Mouse (Mus musculus) hindbrain, embryonic 10.5 days (tissue): Measurements from ENCODE around the gene Gm2174. TPM values are rescaled to one million over a fixed set of nuclear protein-coding genes. Genes with fewer than 3 reads are reported as not detected.

Experiments
- DNase-seq: peaks from one replicate; pipeline ENCODE4 v3.0.0-alpha.2; 2017; ENCODE audit warnings: low spot score
- H3K27ac ChIP-seq: fragments of 300-500 bp; sonication (generic); 2 replicates; pipeline ENCODE4 v1.5.1; 2016; ENCODE audit warnings: mild to moderate bottlenecking, moderate library complexity
- H3K27me3 ChIP-seq: fragments of 300-500 bp; sonication (generic); 2 replicates; pipeline ENCODE4 v1.6.1; 2016; ENCODE audit warnings: mild to moderate bottlenecking; ENCODE audit not compliant: poor library complexity, insufficient read depth, severe bottlenecking
- H3K36me3 ChIP-seq: fragments of 300-500 bp; sonication (generic); 2 replicates; pipeline ENCODE4 v1.6.1; 2016; ENCODE audit warnings: mild to moderate bottlenecking, moderate library complexity
- H3K4me1 ChIP-seq: fragments of 300-500 bp; sonication (generic); replicated peaks from 2 replicates; pipeline ENCODE4 v1.6.1; 2016; ENCODE audit warnings: mild to moderate bottlenecking
- H3K4me3 ChIP-seq: fragments of 300-500 bp; sonication (generic); 2 replicates; pipeline ENCODE4 v1.5.1; 2016; ENCODE audit warnings: mild to moderate bottlenecking, moderate library complexity
- H3K9me3 ChIP-seq: fragments of 300-500 bp; sonication (generic); 2 replicates; pipeline ENCODE4 v1.6.1; 2016; ENCODE audit warnings: mild to moderate bottlenecking, moderate library complexity
- WGBS: fragments of 180-500 bp; shearing (Covaris S2); methylation state at CpG from one replicate; pipeline ENCODE4 v1.1.7; 2016; 5-methylcytosine and 5-hydroxymethylcytosine counted together
- polyA plus RNA-seq: library from polyadenylated mRNA; unstranded; fragments of >200 nt; fragmentation: Nextera tagmentation; extraction: Ambion mirVana; gene quantifications from 2 replicates; pipeline ENCODE4 v1.2.1, GENCODE M21; 2016

Gene Gm2174
- polyA plus RNA-seq, 1 experiment from 2014 or later: 1.3 TPM

GRCm38 (mm10) chrX:56462020-56462933 is 14.5 kb downstream of the Gm2174 start:
- Histone ChIP-seq H3K9me3 (no peaks in the 10 kb centered on the region), H3K27me3 (no peaks in the 10 kb centered on the region), H3K36me3 (0 out of 2 replicates have a peak, but pooled peaks cover 4% of the 10 kb centered on the region), H3K4me3 (no peak overlapping the region), H3K4me1 (no peaks in the 10 kb centered on the region), H3K27ac (no peak overlapping the region)
- DNase-seq: no peak
- WGBS: 86% methylated on average over 14 of the region's 14 CpGs

GRCm38 (mm10) chrX:56464906-56465305 is 17.1 kb downstream of the Gm2174 start:
- Histone ChIP-seq H3K27me3 (no peaks in the 10 kb centered on the region), H3K4me3 (no peak overlapping the region), H3K4me1 (no peaks in the 10 kb centered on the region), H3K36me3 (0 out of 2 replicates have a peak, but pooled peaks cover 4% of the 10 kb centered on the region), H3K27ac (no peak overlapping the region), H3K9me3 (no peaks in the 10 kb centered on the region)
- no peak for DNase-seq
- WGBS: 94% methylated on average over 1 of the region's 1 CpGs

GRCm38 (mm10) chrX:56467688-56468087 is 19.9 kb downstream of the Gm2174 start:
- 67% methylated on average over 4 of the region's 4 CpGs for WGBS
- Histone ChIP-seq H3K36me3 (peaks cover 3% of the 10 kb centered on the region; the same call in 1 of the 2 replicates), H3K27ac (no peak overlapping the region), H3K9me3 (no peaks in the 10 kb centered on the region), H3K27me3 (no peaks in the 10 kb centered on the region), H3K4me3 (no peak overlapping the region), H3K4me1 (no peaks in the 10 kb centered on the region)
- DNase-seq: no peak

DNA sequence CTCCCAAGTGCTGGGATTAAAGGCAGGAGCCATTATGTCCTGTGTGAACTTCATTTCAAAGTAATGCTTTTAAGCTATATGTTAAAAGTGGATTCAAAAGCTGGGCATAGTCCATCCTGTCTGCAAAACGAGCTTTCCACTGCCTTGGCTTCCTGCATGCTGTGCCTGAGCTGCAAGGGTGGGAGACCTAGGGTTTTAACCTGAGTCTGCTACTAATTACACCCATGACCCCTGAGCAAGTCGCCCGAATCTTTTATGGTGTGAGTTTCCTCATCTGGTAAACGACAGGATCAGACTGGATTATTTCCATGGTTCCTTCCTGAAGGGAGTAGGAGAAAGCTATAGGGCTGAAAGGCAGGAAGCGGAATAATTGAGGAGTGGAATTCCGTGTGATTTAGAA is 20.7 kb downstream of the Gm2174 start:
- 68% methylated on average over 6 of the region's 6 CpGs for WGBS
- H3K27ac ChIP-seq: no peak overlapping the region
- peaks cover 3% of the 10 kb centered on the region; the same call in 1 of the 2 replicates for H3K36me3 ChIP-seq
- no peaks in the 10 kb centered on the region for H3K27me3 ChIP-seq
- H3K9me3 ChIP-seq: no peaks in the 10 kb centered on the region
- H3K4me1 ChIP-seq: no peaks in the 10 kb centered on the region
- no peak for DNase-seq
- H3K4me3 ChIP-seq: no peak overlapping the region

- Histone ChIP-seq H3K9me3 (no peaks in the 10 kb centered on the region), H3K4me1 (no peaks in the 10 kb centered on the region), H3K27ac (no peak overlapping the region), H3K36me3 (peaks cover 3% of the 10 kb centered on the region; the same call in 1 of the 2 replicates), H3K4me3 (no peak overlapping the region), H3K27me3 (no peaks in the 10 kb centered on the region)
- no peak for DNase-seq
- 66% methylated on average over 8 of the region's 8 CpGs for WGBS
Measured at GRCm38 (mm10) chrX:56474035-56474434, 26.3 kb downstream of the Gm2174 start.

DNA sequence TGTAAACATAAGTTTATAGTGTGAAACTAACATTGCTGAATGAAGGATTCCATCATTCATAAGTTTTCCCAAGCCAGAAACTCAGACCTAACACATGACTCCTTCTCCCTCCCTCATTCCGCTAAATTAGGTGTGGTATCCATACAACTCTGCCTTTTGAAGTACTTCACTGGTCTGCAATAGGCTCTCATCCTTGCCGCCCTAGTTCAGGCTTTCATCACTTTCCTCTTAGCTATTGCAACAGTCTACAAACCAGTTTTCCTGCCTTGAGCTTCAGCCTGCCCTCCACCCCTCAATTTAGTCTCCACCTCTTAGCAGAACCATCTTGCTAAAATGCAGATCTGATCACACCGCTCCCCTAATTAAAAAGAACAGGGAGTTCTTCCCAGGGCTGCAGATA is 29.8 kb downstream of the Gm2174 start:
- no peaks in the 10 kb centered on the region for H3K9me3 ChIP-seq
- no peaks in the 10 kb centered on the region for H3K27me3 ChIP-seq
- 88% methylated on average over 3 of the region's 3 CpGs for WGBS
- H3K27ac ChIP-seq: no peak overlapping the region
- no peaks in the 10 kb centered on the region for H3K4me1 ChIP-seq
- H3K4me3 ChIP-seq: no peak overlapping the region
- no peak for DNase-seq
- peaks cover 15% of the 10 kb centered on the region for H3K36me3 ChIP-seq

DNA sequence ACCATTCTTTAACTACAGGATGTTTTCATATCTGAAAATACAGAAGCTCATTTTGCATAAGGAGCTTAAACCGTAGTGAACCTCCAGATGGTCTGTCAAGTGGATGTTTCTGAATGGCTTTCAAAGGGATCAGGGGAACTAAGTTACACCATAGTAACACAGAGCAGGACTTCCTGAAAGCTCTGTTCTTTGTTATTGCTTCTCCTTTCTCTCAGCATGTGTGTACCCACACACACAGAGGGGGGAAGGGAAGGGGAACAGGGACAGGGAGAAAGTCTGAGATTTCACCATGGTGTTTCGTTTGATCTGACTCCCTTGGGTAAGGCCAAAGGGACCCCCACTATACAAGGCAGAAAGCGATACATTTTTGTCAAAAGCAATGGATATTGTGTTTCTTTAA is 34.1 kb downstream of the Gm2174 start:
- no peaks in the 10 kb centered on the region for H3K27me3 ChIP-seq
- H3K9me3 ChIP-seq: no peaks in the 10 kb centered on the region
- H3K36me3 ChIP-seq: peaks cover 25% of the 10 kb centered on the region
- WGBS: 62% methylated on average over 3 of the region's 3 CpGs
- H3K4me3 ChIP-seq: no peak overlapping the region
- no peak overlapping the region for H3K27ac ChIP-seq
- no peak for DNase-seq
- H3K4me1 ChIP-seq: no peaks in the 10 kb centered on the region

GRCm38 (mm10) chrX:56489758-56490157 is 42.0 kb downstream of the Gm2174 start:
- H3K36me3 ChIP-seq: peaks cover 5% of the 10 kb centered on the region; the same call in 1 of the 2 replicates
- WGBS: 33% methylated on average over 1 of the region's 1 CpGs
- no peaks in the 10 kb centered on the region for H3K4me1 ChIP-seq
- H3K27ac ChIP-seq: no peak overlapping the region
- H3K4me3 ChIP-seq: no peak overlapping the region
- DNase-seq: peak; percentile 55
- H3K9me3 ChIP-seq: no peaks in the 10 kb centered on the region
- no peaks in the 10 kb centered on the region for H3K27me3 ChIP-seq

DNA sequence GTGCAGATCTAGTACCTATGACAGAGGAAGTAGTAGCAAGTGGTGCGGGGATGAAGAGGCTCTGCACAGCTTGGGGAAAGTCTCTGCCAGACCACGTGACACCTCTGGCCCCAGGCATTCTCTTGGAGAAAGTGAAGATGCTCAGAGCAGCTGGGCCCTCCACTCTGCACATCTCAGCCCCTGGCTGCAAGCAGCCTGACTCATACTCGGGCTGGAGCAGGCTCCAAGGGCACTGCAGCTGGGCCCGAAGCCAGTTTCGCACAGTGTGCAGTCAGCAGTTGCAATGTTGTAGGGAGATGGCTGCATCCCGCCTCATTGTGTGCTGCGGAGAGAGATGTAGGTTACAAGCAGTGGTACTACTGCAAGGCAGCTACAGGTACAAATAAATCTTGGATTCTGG is 49.5 kb downstream of the Gm2174 start:
- Histone ChIP-seq H3K4me1 (no peaks in the 10 kb centered on the region), H3K27me3 (no peaks in the 10 kb centered on the region), H3K27ac (no peak overlapping the region), H3K36me3 (peaks cover 11% of the 10 kb centered on the region), H3K9me3 (no peaks in the 10 kb centered on the region), H3K4me3 (no peak overlapping the region)
- no peak for DNase-seq
- WGBS: 87% methylated on average over 7 of the region's 7 CpGs

Other genes starting within 250 kb of the Gm2174 start
- not detected in 2 replicates for gene Gm773, start 235.1 kb upstream of the Gm2174 start, polyA plus RNA-seq
- 5.2 and 6.1 TPM in 2 replicates for gene Zfp449, start 101.6 kb upstream of the Gm2174 start, polyA plus RNA-seq
- gene Smim10l2a, start 73.4 kb upstream of the Gm2174 start, polyA plus RNA-seq: 4.1 and 4.5 TPM in 2 replicates
- 19.4 and 23.9 TPM in 2 replicates for gene Ints6l, start 6.9 kb downstream of the Gm2174 start, polyA plus RNA-seq
- gene Gm10477, start 76.8 kb downstream of the Gm2174 start, polyA plus RNA-seq: not detected in 2 replicates
- not detected in 2 replicates for gene Gm648, start 101.6 kb downstream of the Gm2174 start, polyA plus RNA-seq
- 38.9 and 39.6 TPM in 2 replicates for gene Mmgt1, start 150.1 kb downstream of the Gm2174 start, polyA plus RNA-seq
- gene Slc9a6, start 161.8 kb downstream of the Gm2174 start, polyA plus RNA-seq: 13.3 and 15.6 TPM in 2 replicates